Mouse (Mus musculus) spleen, postnatal 10 days (tissue): ENCODE results near the gene Lexm.

Experiments
- DNase-seq, 2 experiments: peaks; one replicate each; pipeline ENCODE4 v3.0.0; 2021 to 2022; ENCODE audit warnings: low spot score in 2 of 2

Gene Lexm

GRCm38 (mm10) chr4:106624271-106624670 lies 7.2 kb upstream of the Lexm start:
- DNase-seq = no peak

DNA sequence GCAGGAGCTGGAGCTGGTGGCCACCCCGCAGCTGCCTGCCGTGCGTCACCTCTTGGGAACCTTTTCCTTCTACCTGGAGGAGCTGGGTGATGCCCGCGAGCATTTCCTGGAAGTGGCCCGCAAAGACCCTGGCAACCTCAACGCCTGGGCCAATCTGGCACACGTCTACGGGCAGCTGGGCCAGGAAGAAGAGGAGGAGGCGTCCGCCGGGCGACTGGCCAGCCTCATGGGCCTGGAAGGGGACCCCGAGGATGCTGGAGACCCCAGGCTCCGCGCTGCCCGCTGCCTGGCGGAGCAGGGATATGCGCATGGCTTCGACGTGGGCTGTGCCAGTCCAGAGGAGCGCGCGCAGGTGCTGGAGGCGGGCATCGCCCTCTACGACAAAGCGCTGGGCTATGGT lies 5.7 kb upstream of the Lexm start:
- no peak for DNase-seq

- DNase-seq = no peak
Observed at GRCm38 (mm10) chr4:106622030-106622493, 5.0 kb upstream of the Lexm start, which contains the start of gene Ttc22. TSS of gene Ttc22 (plus strand) at chr4:106622432.

GRCm38 (mm10) chr4:106621428-106621827 lies 4.4 kb upstream of the Lexm start:
- no peak for DNase-seq

- no peak for DNase-seq
Observed at GRCm38 (mm10) chr4:106618898-106619297, 1.9 kb upstream of the Lexm start.

- DNase-seq = no peak
Observed at GRCm38 (mm10) chr4:106615637-106616036, 1.4 kb downstream of the Lexm start.

GRCm38 (mm10) chr4:106614881-106615280 lies 2.2 kb downstream of the Lexm start:
- no peak for DNase-seq

GRCm38 (mm10) chr4:106614180-106614797 lies 2.8 kb downstream of the Lexm start:
- DNase-seq = peak; percentile 56 to 78

GRCm38 (mm10) chr4:106613560-106613959 lies 3.5 kb downstream of the Lexm start:
- peak in 1 of 2 experiments; percentile 42 for DNase-seq

GRCm38 (mm10) chr4:106613105-106613504 lies 3.9 kb downstream of the Lexm start:
- no peak for DNase-seq

DNA sequence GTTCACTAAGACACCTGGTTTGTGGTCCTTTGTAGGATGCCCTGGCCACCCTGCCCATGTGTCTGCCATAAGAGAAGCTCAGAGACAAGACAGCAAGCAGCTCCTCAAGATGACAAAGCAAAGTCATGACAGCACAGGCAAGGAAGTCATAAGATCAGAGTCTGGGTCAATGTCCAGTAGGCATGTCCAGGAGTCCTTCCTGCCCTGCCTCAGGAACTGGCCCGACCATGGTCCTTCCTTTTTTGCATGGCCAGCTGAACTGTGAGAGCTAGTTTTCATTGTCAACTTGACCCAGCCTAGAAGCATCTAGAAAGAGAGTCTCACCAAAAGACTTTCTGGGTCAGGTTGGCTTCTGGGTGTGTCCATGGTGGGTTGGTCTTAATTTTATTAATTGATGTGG lies 9.1 kb downstream of the Lexm start:
- DNase-seq = no peak

- DNase-seq = no peak
Observed at GRCm38 (mm10) chr4:106606639-106607554, 10.1 kb downstream of the Lexm start.

- DNase-seq = no peak
Observed at GRCm38 (mm10) chr4:106600770-106601169, 16.3 kb downstream of the Lexm start.

GRCm38 (mm10) chr4:106599415-106599814 lies 17.6 kb downstream of the Lexm start:
- DNase-seq = no peak

GRCm38 (mm10) chr4:106597741-106598140 lies 19.3 kb downstream of the Lexm start:
- DNase-seq = no peak

GRCm38 (mm10) chr4:106597055-106597454 lies 20.0 kb downstream of the Lexm start:
- no peak for DNase-seq

DNA sequence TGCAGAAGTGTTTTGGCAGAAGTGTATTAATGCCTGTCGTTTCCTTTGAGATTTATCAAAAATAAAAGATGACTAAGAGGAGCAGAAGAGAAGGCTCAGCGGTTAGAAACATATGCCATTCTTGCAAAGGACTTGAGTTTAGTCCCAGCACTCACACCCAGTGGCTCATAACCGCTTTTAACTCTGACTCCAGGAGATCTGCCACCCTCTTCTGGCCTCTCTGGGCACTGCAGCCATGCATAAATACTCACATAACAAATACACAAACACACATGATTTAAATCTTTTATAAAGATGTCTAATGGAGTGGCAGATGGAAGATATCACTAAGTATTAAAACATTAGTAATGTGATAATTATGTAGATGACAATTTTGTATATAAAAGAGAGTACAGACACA lies 20.8 kb downstream of the Lexm start:
- no peak for DNase-seq

- peak in 1 of 2 experiments; percentile 33 for DNase-seq
Observed at GRCm38 (mm10) chr4:106593636-106594035, 23.4 kb downstream of the Lexm start.

GRCm38 (mm10) chr4:106590871-106591270 lies 26.2 kb downstream of the Lexm start:
- no peak for DNase-seq

DNA sequence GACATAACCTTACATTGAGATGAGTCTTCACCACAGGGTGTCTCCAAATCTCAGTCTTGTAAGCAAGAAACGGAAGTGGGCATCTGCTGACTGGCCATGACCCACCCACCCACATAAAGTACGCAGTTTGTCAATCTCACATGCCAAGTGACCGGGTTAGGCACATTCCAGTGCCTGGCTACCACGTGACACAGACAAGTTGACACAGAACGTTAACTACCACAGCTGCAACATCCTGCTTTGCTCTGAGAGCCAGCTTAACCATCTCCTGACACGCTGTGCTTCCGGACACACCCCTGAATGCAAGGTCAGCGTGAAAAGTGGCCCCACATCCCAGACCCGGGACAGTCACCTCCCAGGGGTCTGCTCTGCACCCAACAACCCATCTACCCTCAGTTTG lies 26.9 kb downstream of the Lexm start:
- DNase-seq = no peak

- no peak for DNase-seq
Observed at GRCm38 (mm10) chr4:106587075-106587474, 30.0 kb downstream of the Lexm start.

GRCm38 (mm10) chr4:106584665-106585064 lies 32.4 kb downstream of the Lexm start:
- DNase-seq = no peak
